Mouse (Mus musculus): ENCODE results near the gene Tcf7l1. TPM values are rescaled to one million over a fixed set of nuclear protein-coding genes. Genes with fewer than 3 reads are reported as not detected.

Tcf7l1 gene
- total RNA-seq, 4 experiments from 2014 or later: 1.7 to 4.4 (median 3.8) TPM

DNA sequence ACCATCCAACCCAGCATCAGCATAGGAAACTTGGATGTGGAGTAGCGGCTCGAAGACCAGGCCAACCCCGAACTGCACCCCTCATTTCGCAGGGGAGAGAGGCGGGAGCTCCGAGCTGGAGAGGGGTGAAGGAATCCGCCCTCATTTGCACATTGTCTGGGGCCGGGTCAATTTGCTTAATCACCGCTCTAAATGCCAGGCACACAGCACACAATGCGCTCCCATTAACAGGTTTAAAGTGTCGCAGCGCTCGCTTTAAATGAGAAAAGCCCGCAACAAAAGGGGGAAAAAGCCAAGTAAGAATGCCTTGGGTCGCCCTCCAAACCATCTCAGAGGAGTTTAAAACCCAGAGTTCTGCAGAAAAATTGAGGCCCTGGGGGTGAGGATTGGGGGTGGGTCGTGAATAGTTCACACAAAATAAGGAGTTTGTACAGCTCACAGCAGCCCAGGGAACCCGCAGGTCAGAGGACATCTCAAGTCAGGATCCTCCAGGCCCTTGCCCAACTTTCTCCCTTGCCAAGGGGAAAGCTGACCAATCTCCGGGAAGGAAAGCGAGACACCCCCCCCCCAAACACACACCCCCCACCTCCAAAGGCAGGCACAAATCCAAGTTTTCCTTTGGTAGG is 1.6 kb downstream of the Tcf7l1 start:
- DNase-seq (ENCODE audit: low spot score in 2 of 2): no peak

DNA sequence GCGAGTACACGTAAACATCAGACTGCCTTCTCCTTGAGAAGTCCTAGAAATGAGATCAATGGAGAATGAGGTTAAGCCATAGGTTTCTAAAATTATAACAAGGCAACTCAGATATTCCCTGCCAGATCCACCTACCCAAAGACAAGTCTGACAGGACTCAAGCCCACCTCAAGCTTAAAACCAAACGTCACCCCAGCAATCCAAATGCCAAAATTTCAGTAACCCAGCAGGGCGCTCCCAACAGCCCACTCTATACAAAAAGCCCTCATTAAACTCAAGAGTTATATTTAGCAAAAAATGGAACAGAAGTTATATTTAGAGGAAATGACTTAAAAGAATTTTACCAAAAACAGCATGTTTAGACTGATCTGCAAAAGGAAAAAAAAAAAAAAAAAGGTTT is 5.3 kb downstream of the Tcf7l1 start:
- no peak for DNase-seq (ENCODE audit: low spot score in 2 of 2)

DNA sequence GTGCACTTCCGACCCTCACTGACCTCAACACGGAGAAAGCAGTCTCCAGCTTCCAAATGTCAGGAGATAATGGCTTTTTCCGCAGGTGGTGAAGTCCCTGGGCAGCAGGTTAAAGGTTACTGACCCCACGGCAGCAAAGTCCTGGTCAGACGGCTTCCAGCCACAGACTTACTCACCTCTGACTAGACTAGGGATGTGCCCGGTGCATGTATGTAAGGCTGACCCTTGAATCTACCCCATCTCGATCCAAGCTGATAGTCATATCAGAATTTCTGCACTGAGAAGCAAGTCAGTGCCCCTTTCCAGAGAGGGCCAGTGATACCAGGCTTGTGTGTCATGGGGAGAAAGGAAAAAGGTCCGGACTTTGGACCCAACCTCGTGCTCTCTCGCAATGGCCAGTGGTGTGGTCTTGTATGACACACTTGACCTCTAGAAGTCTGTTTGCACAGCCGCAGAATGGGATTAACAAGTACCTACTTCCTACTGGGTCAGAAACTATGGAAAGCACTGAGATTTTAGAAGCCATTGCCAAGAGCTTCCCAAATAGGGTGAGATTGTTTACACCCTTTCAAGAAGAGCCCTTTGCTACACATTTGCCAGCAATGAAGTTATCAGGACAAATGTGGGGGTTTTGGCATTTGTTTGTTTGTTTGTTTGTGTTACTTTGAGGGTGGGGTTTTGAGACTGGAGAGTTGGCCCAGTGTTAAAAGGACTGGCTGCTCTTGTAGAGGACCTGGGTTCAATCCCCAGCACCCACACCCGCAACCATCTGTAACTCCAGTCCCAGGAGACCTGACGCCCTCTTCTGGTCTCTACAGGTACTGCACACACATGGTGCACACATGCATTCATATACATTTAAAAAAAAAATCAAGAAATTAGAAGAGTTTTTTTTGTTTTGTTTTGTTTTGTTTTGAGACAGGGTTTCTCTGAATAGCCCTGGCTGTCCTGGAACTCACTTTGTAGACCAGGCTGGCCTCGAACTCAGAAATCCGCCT is 10.0 kb downstream of the Tcf7l1 start:
- DNase-seq (ENCODE audit: low spot score in 2 of 2): no peak

DNA sequence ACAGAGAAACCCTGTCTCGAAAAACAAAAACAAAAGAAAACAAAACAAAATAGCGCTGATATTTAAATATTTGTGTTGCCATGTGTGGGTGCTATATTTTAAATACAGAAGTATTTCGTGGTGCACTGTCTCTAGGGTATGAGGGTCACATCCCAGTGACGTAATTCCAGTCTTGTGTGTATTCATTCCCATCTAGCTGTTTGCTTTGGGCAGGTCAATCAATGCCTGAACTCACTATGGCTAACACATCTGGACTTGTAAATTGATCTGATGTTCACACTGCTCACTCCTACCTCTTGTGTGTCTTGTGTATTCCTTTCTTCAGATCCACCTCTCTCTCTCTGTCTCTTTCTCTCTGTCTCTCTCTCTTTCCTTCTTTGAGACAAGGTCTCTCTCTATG is 11.8 kb downstream of the Tcf7l1 start:
- no peak for DNase-seq (ENCODE audit: low spot score in 2 of 2)

DNA sequence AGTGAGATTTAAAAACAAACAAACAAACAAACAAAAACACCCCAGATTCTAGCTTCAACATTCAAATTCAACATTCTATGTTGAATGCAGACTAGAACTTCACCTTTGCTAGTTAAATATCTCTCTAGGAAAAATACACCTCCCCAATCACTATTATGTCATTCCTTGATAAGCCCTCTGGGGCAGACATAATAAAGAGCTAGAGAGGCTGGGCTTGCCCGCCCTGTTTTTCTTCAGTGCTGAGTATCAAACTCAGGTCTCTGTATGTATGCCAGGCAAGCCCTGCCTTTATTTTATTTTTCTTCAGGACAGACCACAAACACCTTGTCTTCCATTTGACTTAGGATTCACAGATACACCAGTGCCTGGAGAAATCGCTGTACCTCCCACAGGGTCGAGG is 14.8 kb downstream of the Tcf7l1 start:
- no peak for DNase-seq (ENCODE audit: low spot score in 2 of 2)

DNA sequence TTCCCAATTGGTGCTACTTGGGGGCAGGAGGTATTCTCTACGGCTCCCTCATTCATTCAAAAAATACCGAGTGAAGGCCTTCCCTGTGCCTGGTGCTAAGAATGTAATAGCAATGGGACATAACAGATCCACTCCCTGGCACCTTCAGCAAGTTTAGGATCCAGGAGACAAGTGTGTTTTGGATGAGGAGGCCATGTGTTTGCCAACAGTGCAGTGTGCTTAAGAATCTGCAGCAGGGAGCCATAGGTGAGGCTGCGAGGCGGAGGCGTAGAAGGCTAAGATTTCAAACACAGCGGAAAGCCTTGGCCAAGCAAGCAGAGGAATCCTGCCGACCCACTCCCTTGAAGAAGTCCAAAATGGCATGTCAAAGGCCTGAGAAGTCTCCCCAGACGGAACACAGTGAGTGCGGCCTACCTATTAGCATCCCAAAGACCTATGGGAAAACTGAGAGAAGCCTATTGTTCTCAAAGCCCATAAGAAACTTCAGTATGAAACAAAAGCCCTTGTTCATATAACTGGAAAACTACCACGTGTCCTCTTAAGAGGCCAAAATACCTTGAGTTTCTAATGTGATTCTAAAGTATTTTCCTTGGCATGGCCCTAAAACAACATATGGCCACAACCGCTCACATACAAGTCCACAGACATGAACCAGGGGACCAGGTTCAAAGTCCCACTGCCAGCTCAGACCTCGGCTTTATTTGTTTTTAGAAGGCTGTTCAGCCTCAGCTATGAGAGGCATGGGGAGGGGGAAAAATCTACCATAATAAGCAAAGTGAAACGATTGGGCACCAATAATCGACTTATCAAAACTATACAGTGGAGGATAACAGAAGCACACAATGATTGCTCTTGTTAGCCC is 18.9 kb downstream of the Tcf7l1 start:
- no peak for DNase-seq (ENCODE audit: low spot score in 2 of 2)

DNA sequence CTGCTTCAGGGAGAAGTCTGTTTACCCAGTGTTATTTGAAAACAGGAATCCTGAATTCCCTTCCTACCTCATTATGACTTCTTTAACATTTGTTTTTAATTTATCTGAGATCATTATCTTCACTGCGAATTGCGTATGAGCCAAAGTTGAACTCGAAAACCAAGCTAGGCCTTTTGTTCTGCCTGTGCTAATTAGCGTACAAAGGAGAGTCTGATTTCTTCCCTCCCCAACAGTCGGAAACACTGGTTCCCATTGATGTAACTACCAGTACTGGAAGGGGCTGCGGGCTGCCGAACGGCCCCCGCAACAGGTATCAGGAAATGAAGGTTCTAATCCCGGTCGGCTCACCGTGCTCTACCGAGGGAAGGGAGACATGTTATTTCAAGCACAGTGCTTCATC is 19.7 kb downstream of the Tcf7l1 start:
- DNase-seq (ENCODE audit: low spot score in 2 of 2): no peak

DNA sequence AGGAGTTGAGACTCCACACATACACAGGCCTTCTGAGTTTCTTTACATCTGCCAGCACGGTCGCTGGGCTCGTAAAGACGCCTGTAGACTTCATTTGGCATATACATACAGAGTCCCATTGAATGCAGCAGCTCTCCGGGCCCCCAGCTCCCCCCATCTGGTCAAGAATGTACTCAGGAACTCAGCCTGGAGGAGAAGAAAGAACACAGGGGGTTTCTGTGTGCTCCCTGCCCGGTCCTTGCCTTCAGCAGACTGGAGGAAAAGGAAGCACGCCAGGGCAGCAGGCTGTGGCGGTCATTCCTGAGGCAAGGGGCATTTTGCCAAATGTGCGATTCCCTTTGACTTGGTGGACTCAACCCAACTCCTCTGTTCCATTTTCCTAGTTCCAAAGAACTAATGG is 20.2 kb downstream of the Tcf7l1 start:
- DNase-seq (ENCODE audit: low spot score in 2 of 2): peak in 1 of 2 experiments; percentile 29

DNA sequence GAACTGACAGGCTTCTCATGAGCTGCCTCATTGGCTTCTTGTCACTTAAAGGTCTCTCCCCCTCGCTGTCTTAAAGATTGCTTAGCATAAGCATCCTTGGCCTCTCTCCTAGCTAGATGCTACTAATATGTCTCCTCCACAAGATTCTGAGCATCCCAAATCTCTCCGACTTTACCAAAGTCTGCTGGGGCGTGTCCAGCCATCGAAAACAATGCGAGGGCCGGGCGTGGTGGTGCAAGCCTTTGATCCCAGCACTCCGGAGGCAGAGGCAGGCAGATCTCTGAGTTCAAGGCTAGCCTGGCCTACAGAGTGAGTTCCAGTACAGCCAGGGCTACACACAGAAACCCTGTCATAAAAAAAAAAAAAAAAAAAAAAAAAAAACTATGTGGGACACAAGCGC is 21.0 kb downstream of the Tcf7l1 start:
- DNase-seq (ENCODE audit: low spot score in 2 of 2): no peak

DNA sequence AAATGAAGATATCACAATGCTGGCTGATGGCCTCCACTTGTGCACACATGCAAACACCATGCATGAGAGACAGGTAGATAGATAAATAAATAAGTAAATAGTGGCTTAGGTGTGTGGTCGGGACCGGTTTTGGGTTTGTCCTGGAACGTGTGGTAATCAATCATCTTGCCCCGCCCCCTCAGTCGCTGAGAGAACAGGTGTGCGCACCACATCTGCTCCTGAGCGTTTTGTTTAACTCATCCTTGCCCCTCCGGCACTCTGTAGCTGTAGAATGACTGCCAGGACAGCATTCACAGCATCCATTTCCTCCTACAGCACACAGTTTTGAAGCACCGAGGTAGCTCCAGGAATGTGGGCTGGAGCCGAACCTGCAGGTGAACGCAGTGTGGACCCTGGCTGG is 25.4 kb downstream of the Tcf7l1 start:
- DNase-seq (ENCODE audit: low spot score in 2 of 2): no peak

DNA sequence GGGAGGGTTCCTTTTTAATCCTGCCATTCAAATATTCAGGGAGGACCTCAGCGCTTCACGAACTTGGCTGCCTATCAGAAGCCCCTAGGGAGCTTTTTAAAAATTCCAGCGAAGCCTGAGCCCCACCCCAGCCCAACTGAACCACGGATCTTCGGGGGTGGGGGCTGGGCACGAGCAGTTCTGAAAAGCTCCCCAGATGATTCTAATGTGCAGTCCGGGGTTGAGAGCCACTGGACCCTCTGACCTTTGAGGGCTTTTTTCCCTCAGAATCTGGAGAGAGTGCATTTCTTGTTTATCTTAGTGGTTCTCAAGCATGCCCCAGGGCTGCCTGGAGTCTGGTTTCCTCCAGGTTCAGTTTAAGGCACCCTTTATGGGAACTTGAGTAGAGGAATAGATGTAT is 27.4 kb downstream of the Tcf7l1 start:
- no peak for DNase-seq (ENCODE audit: low spot score in 2 of 2)

DNA sequence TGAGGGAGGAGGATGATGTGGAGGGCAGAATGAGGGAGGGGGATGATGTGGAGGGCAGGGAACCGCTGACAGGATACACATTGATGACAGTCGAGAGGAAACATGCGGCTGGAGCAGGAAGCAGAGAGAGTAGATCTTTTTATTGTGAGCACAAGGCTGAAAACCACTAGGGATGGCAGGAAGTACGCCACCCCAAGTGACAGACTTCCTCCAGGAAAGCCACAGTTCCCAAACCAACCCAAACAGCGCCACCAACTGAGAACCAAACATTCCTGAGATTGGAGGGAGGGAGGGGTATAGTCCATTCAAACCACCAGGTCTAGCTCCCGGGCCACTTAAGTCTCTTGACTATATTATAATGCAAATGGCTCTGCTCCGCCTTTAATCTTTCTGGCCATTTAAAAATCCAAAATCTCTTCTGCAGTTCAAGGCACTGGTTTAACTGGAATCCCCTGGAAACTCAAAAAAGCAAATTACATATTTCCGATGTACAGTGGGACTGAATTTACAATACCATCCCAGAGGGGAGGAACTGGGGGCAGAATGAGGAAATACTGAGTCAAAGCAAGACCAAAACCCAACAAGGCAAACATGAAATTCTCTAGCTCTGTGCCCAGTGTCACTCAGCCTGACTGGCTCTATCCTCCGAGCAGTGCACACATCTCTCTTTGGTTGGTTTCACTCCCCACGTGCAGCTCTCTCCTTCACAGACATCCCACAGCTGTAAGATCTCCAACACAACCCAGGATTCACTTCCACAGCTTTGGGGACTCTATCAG is 30.6 kb downstream of the Tcf7l1 start:
- DNase-seq (ENCODE audit: low spot score in 2 of 2): no peak

DNA sequence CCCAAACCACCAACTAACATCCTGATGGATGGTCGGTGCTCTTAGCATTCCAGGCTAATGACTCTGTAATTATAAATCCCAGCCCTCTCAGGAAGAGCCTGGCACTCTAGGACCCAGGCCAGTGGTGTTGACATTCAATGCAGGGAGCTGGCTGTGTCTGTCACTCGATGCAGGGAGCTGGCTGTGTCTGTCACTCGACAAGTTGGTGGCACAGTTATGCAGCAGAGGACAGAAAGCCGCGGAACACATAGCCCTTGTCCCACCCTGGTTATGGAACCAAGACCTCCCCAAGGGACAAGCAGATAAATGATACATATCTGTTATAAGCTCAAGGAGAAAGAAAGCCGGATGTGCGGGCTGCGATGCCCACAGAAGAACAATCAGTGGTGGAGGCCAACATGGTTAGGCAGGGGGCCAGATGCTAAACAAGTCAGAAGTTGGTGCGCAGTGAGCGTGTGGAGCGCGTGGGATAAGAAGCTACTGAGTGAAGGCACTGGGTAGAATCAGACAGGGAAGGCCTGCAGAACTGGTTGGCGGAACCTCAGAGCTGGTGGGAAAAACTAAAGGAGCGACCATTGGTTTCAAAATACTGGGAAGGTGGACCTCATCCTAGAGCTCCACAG is 33.7 kb downstream of the Tcf7l1 start:
- no peak for DNase-seq (ENCODE audit: low spot score in 2 of 2)

DNA sequence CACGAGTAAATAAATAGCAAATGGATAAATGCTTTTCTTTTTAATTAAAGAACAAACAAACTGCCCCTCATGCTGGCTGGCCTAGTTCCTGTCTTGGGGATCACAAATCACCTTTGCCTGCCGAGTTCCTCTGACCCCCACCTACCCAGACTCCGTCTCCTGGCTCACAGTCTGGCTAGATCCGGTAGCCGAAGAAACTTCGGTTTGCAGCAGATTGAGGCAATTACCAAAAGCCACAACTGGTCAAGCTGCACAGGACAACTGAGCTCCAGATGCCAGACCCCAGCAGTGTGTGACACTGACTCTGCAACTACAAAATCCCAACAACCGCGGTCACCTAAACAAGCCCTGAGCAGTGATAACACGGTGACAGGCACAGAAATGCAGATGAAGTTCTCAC is 34.8 kb downstream of the Tcf7l1 start:
- no peak for DNase-seq (ENCODE audit: low spot score in 2 of 2)

DNA sequence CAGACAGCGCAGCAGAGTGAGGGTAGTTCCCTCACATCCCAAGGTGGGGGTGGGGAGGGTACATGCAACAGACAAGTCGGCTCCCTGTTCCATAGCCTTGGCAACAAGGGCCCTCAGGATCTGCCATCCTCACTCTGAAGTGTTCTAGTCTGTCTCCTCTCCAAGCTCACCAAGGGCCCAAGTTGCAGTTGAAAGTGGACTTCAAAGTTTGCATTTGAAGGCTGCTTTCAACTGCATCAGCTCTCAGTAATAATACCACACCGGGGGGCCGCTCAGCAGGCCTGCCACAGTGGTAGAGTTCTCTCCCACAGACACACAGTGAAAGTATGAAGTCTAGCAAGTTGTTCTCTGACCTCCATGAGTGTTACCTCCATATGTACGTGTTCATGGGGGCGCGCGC is 35.3 kb downstream of the Tcf7l1 start:
- no peak for DNase-seq (ENCODE audit: low spot score in 2 of 2)

DNA sequence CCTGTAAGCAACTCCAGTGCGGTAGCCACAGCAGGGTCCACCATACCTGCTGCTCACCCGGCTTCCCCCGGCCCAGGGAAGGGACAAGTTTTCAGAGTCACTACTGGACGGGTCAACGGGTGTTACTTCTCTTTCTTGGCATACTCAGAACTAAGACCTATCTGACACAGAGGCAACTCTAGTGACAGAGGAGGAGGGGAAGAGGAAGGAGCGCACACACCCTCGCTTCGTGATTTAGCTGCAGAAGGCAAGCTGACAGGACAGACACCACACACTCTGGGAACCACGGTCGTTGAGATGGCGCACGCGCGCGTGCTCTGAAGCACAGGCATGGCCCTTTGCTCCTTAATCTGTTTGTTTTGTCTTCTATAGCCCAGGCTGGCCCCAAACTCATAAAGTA is 36.2 kb downstream of the Tcf7l1 start:
- DNase-seq (ENCODE audit: low spot score in 2 of 2): no peak

DNA sequence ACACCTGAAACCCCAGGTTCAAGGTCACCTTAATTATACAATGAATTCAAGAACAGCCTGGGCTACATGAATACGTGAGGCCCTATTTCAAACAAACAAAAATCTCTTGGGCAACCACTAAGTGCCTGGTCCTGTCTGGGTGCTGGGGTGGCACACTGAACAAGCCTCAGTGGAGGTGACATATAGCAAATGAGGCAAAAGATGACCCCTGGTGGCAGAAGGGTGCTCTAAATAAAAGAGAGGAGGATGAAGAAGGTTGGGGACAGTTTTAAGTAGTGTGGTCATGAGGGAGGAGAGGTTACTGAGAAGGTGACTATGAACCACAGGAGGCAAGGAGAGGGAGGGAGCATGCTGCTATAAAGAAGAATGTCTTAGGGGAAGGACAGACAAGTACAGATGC is 37.8 kb downstream of the Tcf7l1 start:
- DNase-seq (ENCODE audit: low spot score in 2 of 2): no peak

DNA sequence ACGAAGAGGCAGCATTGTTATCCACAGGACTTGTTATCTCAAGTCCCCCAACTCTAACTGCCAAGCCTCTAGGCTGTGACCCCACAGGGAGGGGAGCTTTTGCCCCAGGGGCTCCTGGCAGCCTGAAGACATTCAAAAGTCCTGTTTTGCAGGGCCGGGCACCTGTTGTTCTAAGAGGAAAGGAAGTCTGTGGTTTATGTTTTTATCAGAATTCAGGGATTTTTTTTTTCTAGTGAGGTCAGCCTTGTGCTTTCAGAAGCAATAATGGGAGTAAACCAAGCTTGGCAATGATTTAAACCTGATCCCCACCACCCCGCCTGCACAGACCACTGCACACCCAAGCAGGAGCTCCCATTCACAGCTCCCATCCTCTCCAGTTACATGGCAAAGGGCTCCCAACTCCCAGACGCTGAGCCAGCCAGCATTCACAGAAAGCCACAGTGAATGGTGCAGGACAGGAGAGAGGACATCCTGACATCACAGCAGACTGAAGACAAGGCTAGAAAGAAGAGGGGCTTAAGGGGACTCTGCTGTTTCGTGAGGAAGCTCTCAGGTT is 40.1 kb downstream of the Tcf7l1 start:
- no peak for DNase-seq (ENCODE audit: low spot score in 2 of 2)

DNA sequence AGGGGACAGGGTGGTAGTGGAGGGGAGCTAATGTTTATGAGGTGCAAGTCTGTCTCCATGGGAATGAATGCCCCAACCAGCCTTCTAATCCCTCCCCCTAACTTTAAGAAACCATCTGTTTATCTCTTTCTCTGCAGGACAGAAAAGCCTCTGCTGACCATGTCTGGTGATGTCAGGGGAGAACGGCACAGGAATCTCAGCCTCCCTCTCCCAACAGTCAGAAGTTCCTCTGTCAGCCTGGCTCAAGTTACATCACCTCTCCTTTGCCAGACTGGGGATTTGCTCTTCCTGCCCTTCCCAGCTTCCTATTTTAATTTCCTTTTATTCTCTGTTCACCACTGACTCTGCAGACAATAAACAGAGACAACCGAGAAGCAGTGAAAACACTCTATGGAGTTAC is 40.6 kb downstream of the Tcf7l1 start:
- no peak for DNase-seq (ENCODE audit: low spot score in 2 of 2)

DNA sequence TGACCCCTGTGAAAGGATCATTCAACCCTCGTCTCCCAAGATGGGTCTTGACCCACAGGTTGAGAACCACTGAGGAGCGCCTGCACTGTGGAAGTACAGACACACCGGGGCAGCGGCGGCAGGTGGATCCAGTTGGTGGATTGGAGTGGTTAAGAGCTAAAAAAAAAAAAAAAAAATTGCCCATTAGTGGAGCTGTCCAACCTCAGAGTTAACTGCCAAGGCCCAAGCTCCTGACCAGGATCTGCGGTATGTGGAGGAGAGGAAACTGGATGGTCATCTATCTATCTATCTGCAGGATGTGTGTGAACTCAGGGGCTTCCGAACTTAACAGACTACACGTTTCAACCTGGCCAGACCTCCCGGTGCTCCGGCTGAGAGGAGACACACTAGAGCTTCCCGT is 41.2 kb downstream of the Tcf7l1 start:
- no peak for DNase-seq (ENCODE audit: low spot score in 2 of 2)
